Mouse (Mus musculus): ENCODE data around the gene Gm20479. TPM values are rescaled to one million over a fixed set of nuclear protein-coding genes. Genes with fewer than 3 reads are reported as not detected.

Gm20479 gene
- total RNA-seq, 2 experiments from 2014 or later: not detected

DNA sequence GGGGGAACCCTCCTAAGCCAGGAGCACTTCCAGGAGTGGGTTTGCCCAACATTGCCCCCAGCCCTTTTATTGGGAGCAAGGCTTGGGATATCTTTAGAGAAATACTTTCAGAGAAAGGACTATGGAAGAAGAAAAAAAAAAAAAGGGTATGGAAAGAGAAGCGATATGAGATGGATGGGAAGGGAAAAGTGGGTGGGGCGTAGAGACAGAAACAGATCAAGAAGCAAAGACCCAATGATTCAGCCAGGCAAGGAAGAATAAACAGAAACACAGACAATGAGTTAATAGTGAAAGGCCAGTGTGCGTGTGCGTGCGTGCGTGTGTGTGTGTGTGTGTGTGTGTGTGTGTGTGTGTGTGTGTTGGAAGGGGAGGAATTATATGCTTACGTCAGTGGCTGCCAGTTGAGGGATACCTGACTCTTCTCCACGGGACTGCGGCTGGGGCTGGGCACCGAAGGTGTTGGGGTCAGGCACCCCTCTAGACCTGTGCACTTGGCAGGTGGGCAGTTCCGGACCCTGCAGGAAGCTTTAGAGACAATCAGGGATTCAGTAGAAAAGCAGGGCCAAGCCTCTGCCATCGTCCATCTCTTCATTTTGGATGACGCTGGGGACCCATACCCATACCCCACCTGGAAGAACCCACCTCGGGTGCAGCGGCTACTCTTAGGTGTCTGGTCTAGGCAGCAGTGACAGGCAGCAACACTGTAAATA, 22.1 kb downstream of the Gm20479 start:
- intact Hi-C loops (cut with DNase I): loop anchor here (10.0 kb wide), 1 partner anchor 170 kb away; no protein-coding TSS in a partner anchor

DNA sequence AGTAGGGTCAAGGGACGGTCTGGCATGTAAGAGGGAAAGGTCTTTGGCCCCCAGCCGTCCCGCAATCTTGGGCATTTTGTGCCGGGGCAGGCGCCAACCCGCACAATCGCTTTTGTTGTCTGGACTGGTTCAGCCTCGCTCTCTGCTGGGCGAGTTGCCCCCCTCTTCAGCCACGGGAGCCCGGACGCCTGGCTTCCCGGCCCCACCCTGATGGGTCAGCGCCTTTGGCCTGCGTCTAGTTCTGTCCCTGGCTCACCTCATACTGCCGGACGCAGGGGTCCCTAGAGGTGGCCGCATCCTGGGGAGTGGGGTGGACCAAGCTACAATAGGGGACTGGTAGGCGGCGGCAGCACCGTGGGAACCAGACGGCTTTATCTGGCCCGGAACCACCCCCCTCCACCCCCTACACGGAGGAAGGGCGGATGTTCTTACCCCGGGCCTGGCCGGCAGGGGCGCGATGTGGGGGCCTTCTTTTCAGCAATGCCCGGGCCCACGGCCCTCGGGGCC, 22.8 kb downstream of the Gm20479 start:
- no peak for DNase-seq
- intact Hi-C loops (cut with DNase I): loop anchor here (5.0 to 10.0 kb wide), 2 partner anchors 68 to 170 kb away; no protein-coding TSS in a partner anchor

More for the DNA sequence above, 22.1 kb downstream of the Gm20479 start:
- DNase-seq: no peak

DNA sequence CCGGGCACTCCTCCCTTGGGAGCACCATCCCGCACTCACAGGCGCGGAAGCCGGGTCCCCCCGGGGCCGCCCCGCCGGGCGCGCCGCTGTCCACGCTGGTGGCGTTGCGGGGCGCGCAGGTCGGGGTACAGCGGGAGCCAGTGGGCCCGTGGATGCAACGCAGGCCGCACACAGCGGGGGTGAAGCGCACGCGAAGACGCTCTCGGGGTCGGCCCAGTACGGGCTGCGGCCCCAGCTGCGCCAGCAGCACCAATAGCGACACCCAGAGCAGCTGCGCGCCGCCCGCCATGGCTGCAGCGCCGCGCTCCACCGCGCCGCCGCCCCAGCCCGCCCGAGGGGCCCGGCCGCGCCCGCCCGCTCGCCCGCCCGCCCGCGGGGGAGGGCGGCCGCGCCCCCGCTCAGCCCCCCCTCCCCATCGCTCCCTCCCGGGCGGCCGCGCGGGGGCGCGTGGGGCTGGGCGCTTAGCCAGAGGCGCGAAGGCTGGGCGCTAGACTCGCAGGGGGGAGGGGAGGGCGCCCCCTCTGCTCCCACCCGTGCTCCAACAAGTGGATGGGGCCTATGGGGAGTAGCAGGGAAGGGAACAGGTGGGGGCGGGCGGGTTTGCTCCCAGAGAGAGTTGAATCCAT, 23.8 kb downstream of the Gm20479 start:
- intact Hi-C loops (cut with DNase I): loop anchor here (5.0 to 10.0 kb wide), 2 partner anchors 69 to 171 kb away; no protein-coding TSS in a partner anchor
- no peak for DNase-seq

DNA sequence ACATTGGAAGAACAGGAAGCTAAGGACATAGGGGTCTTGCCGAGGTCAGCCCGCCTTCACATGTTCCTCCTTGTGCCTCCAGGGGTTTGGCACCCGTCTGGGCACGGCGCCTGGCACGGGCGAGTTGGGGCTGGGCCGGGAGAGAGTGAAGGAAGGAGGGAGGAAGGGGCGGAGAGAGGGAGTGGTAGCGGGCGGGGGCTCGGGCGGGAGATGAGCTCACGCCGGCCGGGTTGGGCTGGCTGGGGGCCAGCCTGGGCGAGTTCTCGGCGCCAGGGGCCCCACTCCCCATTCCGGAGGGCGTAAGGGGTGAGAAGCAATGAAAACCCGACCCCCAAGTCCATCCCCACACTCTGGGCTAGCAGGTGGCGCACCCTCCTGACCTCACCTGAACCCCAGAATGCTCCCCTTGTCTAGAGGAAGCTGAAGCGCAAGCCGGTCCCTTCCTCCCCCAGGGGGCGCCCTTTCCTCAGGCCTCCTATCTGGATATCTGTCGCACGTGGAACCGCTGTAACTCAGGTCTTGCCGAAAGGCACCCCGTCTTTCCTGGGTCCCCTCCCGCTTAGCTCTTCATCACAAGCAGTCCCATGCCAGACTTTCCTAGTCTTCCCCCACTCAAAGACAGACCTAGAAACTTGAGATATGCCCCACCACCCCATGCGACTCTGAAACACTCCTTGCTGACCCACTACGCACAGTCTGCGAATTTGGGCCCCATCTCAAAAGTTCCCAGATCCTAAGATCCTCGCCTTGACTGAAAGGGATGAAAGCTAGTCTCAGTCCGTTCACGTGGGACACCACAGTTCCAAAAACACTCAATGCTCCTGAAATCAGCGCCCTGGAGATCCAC, 24.6 kb downstream of the Gm20479 start:
- DNase-seq: peak; percentile 81
- intact Hi-C loops (cut with DNase I): loop anchor here (5.0 to 10.0 kb wide), 2 partner anchors 70 to 172 kb away; no protein-coding TSS in a partner anchor

DNA sequence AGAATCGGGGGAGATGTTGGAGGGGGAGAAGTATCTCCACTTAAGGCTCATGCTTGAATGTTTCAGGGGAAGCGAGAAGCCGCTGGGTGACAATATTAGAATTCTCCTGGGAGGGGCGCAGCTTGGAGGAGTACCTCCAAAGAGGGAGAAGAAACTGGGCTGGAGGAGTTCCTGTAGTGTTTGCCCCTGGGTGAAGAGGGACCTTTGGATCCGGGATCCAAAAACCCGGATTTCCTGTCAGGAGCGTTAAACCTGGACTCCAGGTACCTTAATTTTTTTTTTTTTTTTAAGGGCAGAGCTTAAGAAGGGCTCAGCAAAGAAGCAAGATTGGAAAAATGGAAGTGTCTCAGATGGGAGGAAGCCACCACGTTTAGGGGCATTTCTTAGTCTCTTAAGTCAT, 25.4 kb downstream of the Gm20479 start:
- intact Hi-C loops (cut with DNase I): loop anchor here (5.0 to 10.0 kb wide), 2 partner anchors 70 to 173 kb away; no protein-coding TSS in a partner anchor
- no peak for DNase-seq

DNA sequence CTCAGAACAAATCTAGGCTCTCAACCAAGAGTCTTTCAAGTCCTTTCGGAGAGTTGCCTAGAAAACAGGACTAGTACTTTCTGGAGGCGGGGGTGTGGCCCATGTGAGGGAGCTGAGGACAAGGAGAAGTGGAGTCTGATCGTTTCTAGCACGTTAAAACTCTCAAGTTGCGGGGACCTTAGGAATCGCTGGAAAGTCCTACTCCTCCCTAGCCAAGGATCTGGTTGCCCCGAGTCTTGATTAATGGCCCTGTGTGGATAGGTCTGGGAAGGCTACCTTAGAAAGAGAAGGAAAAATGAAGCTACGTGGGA, 25.7 kb downstream of the Gm20479 start:
- intact Hi-C loops (cut with DNase I): loop anchor here (5.0 to 10.0 kb wide), 2 partner anchors 71 to 173 kb away; no protein-coding TSS in a partner anchor
- DNase-seq: no peak

DNA sequence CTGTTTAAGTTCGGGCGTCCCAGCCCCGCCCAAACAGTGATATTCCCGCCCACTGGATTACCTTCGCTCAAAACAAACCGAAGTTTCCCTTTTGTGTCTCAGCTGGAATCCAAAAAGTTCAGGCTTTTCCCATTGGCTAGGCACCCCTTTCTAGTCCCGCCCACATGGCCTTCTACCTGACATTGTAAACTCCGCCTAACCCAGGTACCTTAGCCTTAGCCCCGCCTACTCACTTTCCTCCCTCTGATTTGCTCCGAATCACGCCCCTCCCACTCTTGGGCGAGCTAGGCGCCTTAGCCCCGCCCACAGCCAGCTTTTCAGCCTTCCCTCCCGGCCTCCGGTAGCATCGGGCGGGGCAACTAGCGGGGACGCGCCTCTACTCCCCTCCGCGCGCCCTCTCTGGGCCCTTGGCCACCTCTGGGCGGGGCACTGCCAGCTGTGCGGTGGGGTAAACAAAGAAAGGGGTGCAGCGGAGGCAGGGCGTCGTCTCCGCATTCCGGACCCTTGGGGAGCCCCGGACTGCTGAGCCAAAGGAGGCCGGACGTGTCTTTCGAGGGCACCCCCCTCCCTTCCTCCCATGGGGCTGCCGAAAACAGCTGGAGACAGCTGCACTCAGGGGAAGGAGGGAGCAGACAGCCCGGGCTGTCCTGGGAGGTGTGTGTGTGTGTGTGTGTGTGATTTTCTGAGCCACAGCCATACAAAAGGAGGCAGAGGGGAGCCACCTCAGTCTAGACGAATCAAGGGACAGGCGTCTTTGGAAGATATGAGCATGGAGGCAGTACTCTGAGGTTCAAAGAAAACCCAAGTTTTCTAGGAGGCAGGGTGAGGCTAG, 26.3 kb downstream of the Gm20479 start:
- DNase-seq: peak; percentile 60

DNA sequence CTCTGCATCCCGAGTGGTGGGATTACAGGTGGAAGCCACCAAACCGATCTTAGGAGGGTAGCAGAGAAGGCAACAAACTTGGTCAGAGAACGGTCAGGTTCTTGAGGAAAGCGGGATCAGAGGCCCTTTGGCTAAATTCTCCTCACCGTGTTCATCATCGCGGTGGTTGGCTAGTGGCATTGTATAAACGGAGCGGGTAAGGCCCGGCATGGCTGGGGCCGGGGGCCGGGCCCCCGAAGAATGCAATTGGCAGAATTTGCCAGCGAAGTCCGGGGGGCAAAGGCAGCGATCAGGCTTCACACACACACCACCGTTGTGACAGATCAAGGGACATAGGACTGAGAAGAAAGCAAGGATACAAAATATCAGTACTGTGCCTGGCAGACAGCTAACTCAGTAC, 27.2 kb downstream of the Gm20479 start:
- intact Hi-C loops (cut with DNase I): loop anchor here (5.0 to 10.0 kb wide), 2 partner anchors 72 to 175 kb away; no protein-coding TSS in a partner anchor

More for the DNA sequence above, 26.3 kb downstream of the Gm20479 start:
- intact Hi-C loops (cut with DNase I): loop anchor here (5.0 to 10.0 kb wide), 2 partner anchors 71 to 174 kb away; no protein-coding TSS in a partner anchor

DNA sequence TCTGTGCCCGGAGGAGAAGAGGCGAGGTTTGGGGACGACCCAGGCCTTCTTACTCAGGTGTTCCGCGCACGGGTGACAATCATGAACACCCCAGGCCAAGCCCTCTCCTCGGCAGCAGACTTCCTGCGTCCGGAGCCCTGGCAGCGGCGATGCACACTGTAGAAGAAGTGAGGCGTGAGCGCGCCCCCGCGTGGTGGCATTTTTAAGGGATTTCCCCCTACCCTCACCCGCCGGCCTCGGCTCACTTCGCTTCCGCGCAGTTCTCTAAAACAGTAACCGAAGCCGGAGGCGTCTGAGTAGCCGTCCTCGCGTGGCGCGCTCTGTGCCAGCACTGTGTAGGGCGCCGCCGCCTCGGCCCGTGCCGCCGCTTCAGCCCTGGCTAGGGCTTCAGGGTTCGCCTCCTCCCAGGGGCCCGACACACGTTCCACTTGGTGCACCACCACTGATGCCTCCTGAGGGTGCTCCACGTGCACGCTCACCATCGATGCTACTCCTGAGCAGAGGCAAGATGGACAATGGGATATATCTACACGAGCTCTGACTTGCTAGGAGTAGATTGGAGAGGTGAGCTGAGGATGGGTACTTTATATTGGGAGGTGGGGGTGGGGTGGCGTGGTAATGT, 27.8 kb downstream of the Gm20479 start:
- intact Hi-C loops (cut with DNase I): no loop called here
- DNase-seq: peak; percentile 91

More for the DNA sequence above, 27.2 kb downstream of the Gm20479 start:
- DNase-seq: no peak

DNA sequence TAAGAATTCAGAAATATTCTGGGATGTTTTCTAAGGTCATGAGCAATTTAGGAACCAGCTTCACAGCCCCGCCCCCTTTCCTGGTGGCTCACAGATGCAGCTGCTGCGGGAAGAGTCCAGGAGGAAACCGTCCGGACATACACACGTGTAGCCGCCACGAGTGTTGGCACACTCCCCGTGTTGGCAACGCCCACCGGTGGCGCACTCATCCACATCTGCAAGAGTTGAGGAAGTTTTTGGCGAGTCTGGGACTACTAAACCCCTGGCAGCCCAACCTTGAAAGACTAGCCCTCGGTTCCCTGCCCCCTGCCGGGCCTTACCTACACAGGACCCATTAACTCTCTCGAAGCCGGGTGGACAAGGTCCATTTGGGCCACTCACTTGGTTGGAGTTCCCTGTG, 28.6 kb downstream of the Gm20479 start:
- intact Hi-C loops (cut with DNase I): no loop called here
- DNase-seq: no peak

DNA sequence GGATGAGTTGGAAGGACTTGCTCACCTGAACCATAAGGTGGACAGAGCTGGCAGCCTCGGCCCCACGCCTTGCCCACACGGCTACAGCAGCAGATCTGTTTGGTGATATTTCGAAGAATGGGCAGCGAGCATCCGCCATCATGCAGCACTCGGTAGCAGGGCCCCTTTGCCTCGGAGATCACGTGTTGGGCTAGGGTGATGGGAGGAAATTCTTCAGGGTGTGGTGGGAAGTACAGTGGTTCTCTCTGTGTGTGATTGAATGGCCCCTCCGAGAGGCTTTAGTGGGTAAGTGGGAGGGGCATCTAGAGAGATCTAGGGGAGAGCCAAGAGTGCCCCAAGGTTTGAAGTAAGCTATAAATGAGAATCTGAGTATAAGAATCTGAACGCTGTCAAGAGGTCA, 29.1 kb downstream of the Gm20479 start:
- intact Hi-C loops (cut with DNase I): no loop called here
- no peak for DNase-seq

DNA sequence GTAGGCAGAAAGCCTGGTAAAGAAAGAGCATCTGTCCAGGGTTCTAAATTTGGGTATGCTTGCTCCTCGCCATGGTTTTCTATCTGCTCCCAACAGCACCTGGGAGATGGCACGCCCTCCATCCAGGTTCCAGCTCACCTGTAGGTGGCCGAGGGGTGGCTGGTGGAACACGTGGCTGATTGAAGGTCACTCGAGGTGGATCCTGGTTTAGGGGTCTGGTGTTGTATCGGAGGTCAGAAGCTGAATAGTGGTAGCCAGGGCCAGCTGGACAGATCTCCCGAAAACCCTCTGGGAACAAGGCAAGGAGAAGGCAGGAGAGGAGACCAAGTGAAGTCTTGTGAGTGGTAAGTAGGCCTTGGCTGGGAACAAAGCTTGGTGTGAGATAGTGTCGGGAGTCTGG, 29.7 kb downstream of the Gm20479 start:
- DNase-seq: no peak
- intact Hi-C loops (cut with DNase I): no loop called here

DNA sequence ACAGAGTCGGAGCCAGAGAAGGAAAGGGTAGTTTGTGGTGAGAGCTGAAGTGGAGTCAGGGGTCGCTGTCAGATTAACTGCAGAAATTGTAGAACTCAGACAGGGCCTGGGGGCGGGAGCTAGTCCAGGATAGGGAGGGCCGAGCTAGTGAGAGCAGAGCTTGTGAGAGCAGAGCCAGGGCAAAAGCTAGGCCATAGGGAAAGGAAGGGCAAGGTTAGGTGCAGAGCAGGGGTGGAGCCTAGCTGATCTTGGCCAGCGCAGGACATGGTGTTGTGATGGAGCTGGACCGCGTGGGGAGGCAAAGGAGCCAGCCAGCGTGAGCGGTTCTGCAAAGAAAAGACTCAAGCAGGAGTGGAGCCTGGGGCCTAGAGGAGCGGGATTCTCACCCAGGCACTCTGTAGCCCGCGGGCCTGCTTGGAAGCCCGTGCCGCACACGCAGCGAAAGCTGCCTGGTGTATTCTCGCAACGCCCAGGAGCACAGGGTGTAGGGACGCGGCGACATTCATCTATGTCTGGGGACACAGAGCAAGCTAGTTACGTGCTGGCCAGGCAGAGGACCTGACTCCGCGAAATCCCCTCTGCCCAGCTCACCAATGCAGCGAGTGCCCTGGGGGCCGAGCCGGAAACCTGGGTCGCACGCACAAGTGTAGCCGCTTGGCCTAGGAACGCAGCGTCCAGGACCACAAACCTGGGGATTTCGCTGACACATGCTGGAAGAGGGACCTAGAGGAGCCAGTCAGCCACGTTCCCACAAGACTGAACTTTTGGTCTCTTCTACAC, 30.9 kb downstream of the Gm20479 start:
- intact Hi-C loops (cut with DNase I): no loop called here

DNA sequence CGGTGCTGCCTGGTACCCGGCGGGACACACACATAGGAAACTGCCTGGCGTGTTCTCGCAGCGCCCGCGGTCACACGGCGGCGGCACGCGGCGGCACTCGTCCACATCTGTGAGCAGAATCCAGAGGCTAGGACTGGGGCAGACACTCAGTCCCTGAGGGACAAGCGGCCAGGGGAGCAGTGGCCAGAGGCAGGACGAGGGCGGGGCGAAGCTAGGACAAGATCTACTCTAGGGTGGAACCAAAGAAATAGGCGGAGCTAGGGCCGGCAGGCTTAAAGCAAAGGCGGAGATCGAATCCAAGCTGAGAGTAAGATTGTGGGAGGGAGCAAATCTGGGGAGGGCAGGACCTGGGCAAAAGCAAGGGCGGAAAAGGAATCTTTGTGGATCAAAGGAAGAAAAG, 31.5 kb downstream of the Gm20479 start:
- intact Hi-C loops (cut with DNase I): no loop called here
- DNase-seq: no peak

More for the DNA sequence above, 30.9 kb downstream of the Gm20479 start:
- DNase-seq: no peak

DNA sequence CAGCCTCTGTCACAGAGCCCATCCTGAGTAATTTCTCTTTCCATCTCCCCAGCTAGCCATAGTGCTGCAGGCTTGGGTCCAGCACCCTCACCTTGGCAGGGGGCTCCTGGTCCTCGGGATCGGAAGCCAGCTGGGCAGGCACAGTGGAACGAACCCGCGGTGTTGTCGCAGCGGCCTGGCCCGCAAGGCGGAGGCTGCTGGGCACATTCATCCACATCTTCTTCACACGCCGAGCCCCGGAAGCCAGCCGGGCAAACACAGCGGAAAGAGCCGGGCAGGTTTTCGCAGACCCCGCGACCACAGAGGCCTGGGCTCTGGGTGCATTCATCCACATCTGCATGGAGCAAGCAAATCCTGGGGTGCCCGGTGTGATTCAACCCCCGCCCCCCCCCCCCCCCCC, 32.3 kb downstream of the Gm20479 start:
- intact Hi-C loops (cut with DNase I): no loop called here
- DNase-seq: no peak

DNA sequence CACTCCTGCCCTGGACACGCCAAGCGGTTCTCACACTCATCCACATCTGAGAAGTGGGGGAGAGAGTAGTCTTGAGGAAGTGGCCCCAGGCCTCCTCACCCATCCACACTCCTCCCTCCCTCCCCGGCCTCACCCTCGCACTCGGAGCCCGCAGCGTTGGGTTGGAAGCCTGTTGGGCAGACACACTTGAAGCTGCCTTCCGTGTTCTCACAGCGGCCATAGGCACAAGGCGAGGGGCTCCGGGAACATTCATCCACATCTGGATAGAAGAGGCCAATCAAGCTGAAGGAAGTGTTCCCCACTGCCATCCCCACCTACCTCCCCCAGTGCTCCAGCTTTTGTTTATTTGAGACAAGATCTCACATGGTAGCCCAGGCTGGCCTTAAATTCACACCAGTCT, 33.1 kb downstream of the Gm20479 start:
- intact Hi-C loops (cut with DNase I): no loop called here
- DNase-seq: no peak

DNA sequence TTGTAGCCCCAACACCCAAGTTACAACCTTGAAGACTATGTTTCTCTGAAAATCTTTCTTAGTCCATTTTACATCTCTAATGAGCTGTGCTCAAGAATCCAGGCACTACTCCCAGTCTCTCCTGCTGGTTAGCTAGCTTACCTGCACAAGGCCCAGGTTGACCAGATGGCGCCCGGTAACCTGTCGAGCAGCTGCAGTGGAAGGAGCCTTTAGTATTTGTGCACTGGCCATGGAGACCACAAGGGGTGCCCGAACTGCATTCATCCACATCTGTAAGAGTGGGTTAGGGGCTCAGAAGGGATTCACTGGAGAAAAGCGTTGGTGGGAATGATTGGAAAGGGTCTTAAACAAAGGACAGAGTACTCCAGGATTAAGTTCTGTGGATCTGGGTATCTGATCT, 34.2 kb downstream of the Gm20479 start:
- no peak for DNase-seq
- intact Hi-C loops (cut with DNase I): no loop called here

DNA sequence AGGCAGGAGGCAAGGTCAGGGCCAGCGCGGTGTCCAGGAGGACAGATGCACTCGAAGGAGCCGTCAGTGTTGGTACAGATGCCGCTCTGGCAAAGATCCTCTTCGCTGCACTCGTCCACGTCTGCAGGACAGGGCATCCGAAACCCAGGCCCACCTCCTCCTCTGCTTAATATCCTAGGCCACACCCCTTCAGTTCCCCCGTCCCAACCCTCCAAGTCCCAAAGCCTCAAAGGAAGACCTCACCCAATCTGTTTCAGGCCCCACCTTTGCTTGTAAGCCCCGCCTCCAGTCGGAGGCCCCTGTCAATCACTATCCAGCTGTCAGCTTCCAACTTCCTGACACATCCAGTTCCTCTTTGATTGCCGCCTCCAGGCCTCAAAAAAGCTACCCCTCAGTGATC, 34.9 kb downstream of the Gm20479 start:
- DNase-seq: no peak
- intact Hi-C loops (cut with DNase I): no loop called here

DNA sequence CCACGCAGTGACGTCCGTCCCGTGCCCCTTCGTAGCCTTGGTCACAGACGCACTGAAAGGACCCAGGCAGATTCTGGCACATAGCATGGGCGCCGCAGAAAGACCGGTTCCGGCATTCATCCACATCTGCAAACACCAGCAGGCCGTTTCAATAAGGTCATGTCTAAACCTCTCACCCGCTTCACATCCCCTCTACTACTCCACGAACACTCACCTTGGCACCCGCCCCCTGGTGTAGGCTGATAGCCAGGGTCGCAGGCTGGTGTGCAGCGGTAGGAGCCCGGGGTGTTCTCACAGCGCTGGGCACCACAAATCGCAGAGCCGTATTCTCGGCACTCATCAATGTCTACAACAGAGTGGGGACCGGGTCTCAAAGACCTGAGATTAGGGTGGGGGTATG, 37.8 kb downstream of the Gm20479 start:
- no peak for DNase-seq
- intact Hi-C loops (cut with DNase I): no loop called here
